Mouse (Mus musculus) gastrocnemius, adult 8-10 months (tissue): ENCODE measurements around the gene Zbtb43. TPM values are rescaled to one million over a fixed set of nuclear protein-coding genes. Genes with fewer than 3 reads are reported as not detected.
A peak's percentile ranks its signal among the peaks of the same experiment; 100 is the strongest.

ENCODE experiments used
- DNase-seq, 2 experiments: peaks; one replicate each; pipeline ENCODE4 v3.0.0; 2022; ENCODE audit warnings: low spot score in 2 of 2
- total RNA-seq, 4 experiments: library from RNA; stranded (reverse); gene quantifications; 2 replicates each; pipeline ENCODE4 v1.2.4; 2022

Zbtb43 gene
- total RNA-seq, result 10 to 100 TPM; 10.1 to 13.6 (median 12.1) TPM

DNA sequence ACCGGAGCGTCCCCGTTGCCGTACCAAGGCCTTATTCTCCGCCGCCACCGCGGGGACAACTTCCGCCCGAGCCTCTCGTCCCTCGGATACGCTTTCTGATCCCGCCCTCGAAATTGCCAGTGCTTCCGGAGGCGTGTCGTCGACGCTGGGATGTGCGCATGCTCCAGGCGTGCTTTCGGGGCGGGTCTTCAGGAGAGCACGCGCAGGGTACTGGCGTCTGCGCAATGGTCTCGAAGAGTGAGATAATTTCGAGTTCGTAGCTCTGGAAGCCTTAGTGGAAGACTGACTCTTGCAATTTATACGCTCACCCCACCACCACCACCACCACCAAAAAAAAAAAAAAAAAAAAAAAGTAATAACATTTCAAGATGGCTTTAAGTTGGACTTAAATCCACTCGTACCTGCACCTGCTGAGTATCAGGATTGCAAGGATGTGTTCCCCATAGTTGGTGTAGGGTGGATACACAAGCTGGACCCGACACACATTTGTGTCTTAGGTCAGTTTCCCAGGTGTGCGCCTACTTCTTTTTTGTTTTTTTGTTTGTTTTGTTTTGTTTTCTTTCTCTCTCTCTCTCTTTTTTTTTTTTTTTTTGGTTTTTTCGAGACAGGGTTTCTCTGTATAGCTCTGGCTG, at the start of gene Zbtb43:
Gene Zbtb43, minus strand, starts transcription at position 94 of the 632 bp plus-strand sequence.
- DNase-seq, result peak; percentile 89 to 93

- no peak for DNase-seq
Measured at GRCm38 (mm10) chr2:33515856-33516255, 47.5 kb upstream of the Zbtb43 start.

DNA sequence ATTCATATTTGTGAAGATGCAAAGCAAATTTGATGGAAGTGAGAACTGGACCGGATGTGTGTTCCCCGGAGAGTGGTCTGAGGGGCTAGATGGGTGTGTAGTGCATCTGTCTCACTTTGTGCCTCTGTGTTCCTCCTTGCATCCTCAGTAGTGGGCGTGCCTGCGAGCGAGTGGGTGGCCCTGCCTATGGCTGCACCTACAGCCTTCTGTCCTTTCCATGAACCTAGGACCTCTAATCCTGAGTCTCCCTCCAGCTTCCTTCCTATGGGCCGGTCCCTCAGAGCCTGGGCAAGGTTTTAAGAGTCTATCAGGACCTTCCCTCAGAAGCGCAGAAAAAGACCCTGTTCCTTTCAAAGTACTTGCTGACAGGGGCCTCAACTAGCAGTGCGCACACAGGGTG, 47.1 kb upstream of the Zbtb43 start:
- DNase-seq, result no peak

DNA sequence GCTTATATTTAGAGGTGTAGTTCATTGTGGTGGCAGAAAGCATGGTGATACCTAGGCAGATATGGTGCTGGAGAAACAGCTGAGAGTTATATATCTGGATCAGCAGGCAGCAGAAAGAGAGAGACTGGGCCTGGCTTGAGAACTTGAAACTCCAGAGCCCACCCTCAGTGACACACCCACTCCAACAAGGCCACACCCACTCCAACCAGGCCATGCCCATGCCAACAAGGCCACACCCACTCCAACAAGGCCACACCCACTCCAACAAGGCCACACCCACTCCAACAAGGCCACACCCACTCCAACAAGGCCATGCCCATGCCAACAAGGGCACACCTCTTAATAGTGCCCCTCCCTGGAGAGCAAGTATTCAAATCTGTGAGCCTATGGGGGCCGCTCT, 42.4 kb upstream of the Zbtb43 start:
- no peak for DNase-seq

DNA sequence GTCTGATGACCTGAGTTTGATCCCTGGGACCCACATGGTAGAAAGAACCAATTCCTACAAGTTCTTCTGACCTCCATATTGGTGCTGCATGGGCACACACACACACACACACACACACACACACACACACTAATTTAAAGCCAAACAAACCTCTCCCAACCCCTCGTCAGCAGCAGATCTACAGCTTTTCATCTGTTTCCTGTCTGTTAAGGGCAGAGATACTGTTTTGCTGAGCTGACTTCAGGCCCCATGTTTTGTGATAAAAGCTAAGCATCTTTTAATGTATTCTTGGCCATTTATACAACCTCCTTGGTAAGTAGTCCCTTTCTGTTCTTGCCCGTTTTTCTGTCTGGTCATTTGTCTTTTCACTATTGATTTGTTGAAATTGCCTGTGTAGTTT, 34.2 kb upstream of the Zbtb43 start:
- DNase-seq, result no peak

DNA sequence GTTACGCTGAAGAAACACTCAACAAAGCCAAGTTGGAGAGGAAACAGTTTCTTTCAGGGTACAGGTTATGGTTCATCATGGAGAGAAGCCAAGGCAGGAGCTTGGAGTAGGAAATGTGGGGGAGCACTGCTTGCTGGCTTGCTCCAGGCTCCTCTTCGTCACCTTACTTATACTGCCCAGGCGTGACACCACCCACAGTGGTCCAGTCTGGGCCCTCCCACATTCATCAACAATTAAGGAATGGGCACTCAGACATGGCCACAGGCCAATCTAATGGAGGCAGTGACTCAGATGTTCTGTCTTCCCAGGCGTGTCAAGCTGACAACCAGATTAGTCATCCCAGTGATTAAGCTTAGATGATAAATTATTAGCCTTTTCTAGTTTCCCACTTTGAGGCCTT, 29.9 kb upstream of the Zbtb43 start:
- DNase-seq, result no peak

GRCm38 (mm10) chr2:33495654-33496053, 27.3 kb upstream of the Zbtb43 start:
- DNase-seq, result no peak

DNA sequence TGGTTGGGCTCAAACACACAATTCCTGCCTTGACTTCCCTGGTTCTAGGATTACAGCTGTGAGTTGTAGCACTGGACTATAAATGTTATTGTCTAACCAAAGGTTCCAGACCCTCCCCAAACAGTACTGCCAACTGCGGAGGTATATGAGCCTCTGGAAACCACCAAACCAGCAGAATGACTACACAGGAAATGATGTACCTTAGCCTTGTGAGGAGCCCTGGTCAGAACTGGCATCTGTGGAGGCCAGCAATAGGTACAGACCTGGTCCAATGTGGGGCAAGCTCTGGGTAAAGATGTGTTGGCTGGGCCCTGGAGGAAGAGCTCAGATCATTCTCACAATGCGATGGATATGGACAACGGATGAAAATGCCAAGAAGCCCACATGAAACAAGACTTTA, 23.7 kb upstream of the Zbtb43 start:
- no peak for DNase-seq

DNA sequence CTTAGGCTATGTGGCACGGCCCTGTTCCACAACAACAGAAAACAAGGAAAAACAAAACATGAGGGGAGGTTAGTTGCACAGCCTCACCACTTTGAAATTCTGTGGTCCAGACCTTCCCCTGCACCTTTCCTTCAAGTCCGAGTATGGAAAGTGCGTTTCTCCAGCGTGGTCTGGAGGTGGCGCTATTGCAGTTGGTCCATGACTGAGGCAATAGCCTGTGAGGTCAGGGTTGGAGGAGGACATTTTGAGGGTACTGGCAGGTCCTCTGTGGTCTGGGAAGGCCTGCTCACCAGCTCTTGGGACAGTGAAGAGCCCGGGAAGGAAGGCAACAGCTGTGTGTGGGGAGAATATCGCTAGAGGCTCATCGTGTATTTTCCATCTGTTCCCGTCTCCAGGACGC, 21.2 kb upstream of the Zbtb43 start:
- no peak for DNase-seq

GRCm38 (mm10) chr2:33487332-33487731, 19.0 kb upstream of the Zbtb43 start:
- DNase-seq, result no peak

GRCm38 (mm10) chr2:33486866-33487265, 18.5 kb upstream of the Zbtb43 start:
- DNase-seq, result peak; percentile 19 to 46

DNA sequence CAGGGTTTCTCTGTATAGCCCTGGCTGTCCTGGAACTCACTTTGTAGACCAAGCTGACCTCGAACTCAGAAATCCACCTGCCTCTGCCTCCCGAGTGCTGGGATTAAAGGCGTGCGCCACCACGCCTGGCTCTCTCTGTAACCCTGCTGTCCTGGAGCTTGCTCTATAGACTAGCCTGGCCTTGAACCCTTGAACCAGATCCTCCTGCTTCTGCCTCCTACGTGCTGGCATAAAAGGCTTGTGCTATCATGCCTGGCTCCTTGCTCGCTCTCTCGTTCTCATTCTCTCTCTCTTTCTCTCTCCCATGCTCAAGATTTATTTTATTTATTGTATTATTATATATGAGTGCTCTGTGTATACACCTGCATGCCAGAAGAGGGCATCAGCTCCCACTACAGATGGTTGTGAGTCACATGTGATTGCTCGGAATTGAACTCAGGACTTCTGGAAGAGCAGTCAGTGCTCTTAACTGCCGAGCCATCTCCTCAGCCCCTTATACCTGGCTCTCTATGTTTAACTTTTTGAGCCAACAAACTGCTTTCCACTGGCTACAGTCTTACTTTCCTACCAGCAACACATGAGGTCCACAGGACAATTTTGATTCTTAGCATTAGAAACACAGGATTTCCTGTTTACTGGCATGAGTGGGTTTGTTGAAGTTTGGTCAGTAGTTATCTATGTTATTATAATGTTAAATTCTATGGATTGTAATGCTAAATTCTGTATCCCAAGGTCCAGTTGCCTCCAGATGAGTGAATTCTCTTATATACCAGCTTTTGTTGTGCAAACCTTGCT, 9.8 kb upstream of the Zbtb43 start:
- DNase-seq, result no peak

DNA sequence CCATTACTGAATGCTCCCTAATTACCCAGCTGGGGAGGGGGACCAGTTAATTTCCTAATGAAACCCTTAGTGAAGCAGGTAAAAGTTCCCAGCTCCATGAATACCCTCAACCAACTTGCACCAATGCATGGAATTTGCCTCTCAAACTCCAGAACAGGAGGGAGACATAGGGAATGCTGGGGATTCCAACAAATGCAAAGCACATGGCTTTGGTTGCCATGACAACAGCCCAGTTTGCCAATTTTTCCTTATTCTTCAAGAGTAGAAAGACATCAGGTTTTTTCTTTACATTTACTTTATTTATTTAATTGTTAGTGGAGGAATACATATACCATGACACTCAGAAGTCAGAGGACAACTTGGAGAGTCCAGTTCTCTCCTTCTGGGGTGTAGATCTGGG, 7.6 kb upstream of the Zbtb43 start:
- DNase-seq, result no peak

- DNase-seq, result no peak
Measured at GRCm38 (mm10) chr2:33467546-33468465, 553 bp downstream of the Zbtb43 start.

GRCm38 (mm10) chr2:33465966-33466365, 2.4 kb downstream of the Zbtb43 start:
- no peak for DNase-seq

DNA sequence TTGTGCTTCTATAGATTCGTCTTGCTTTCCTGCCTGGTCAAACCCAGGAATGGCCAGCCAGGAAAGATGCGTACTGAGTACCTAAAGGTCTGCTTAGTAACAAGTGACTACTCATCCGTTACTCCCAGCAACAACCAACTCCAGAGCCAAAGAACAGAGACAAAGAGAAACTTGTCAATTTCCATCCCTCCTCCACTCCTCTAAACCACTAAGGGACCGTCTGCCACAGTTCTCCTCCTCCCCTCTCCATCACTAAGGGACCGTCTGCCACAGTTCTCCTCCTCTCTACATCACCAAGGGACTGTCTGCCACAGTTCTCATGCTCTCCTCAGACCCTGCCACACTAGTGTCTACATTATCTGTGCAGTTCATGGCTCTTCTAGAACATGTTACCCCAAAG, 3.1 kb downstream of the Zbtb43 start:
- no peak for DNase-seq

DNA sequence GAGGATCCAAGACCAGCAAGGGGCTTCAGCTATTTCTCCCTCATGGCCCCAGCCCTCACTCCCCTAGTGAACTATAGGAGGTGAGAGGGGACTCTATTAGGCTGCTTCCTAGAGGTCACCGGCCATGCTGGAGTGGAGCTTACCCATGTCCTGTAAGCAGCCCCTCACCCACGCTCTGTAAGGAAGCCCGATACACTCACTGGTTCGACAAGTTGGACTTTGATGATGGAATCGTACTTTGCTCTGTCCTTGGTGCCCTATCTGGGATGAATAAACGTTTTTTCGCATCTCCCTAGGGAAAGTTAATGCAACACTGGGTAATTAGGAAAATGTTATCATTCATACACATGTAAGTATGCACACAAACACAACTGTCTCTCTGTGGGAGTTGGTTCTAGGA, 6.3 kb downstream of the Zbtb43 start:
- no peak for DNase-seq

DNA sequence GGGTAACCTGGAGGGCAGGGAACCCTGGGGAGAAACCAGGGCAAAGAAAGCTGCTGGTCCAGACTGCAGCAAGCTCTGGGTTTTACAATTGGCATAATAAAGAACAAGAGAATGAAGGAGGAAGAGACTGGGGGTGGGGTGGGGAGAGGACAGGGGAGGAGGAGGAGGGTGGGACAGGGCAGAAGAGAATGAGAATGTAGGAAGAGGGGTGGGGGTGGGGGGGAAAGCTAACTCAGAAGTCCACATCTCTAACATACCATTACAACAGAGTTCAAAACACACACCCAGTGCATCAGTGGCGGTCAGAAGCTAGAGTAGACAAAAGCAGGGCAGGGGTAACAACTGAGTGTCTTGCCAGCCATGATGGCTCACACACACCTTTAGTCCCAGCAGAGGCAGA, 7.3 kb downstream of the Zbtb43 start:
- no peak for DNase-seq

GRCm38 (mm10) chr2:33459660-33460059, 8.7 kb downstream of the Zbtb43 start:
- DNase-seq, result peak in 1 of 2 experiments; percentile 25

DNA sequence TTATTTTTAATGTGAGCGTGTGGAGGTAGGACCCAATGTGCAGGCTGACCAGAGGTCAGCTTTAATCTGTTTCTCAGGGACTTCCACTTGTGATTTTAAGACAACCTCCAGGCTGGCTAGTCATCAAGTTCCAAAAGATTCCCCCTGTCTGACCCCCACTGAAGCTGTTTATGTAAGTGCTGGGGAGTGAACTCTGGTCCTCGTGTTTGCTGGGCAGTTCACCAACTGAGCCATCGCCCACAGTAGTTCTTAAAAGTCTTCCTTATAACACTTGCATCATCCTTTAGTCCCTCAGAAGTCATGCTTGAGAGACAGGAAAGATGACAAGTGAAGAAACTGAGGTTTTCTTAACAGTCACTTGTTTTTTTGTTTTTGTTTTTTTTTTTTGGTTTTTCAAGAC, 11.7 kb downstream of the Zbtb43 start:
- no peak for DNase-seq

GRCm38 (mm10) chr2:33456242-33456641, 12.1 kb downstream of the Zbtb43 start:
- DNase-seq, result peak in 1 of 2 experiments; percentile 42

- DNase-seq, result no peak
Measured at GRCm38 (mm10) chr2:33455350-33455749, 13.0 kb downstream of the Zbtb43 start.
